12 mouse cellular contexts compared by ENCODE assay signal in the genomic region with DNA sequence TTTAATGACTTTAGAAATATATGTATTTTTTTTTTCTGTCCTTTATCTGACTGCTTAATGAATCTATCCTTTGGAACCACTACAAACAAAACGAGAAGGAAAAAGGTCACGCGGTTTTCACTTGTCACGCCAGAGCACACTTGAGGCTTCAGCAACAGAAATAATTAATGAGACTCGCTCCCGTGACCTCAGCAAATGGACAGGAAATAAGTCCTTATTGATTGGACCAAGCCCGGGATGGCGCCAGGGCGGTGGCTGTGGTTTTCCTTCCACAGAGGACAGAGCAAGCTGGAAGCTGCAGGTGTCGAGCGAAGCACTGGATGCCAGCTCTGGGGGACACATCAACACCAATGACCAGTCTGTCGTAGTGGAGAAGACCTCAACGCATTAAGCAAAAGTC. TPM values are rescaled to one million over a fixed set of nuclear protein-coding genes. Genes with fewer than 3 reads are reported as not detected.
DNase-seq lines count a peak whose midpoint lies in the region; ATAC-seq and TF ChIP-seq lines count a peak whose summit lies in the region.
"Had no signal": no experiment of that assay in that cellular context is flagged by ENCODE, and none has a peak within 500 bp of the region (broad histone marks: within the 10 kb centered on the region; RNA-seq: fewer than 3 reads in every experiment).

No protein-coding gene starts in this region.

- DNase-seq in adrenal gland, postnatal 10 days = peak; percentile 10
- DNase-seq in adrenal gland, postnatal 36 days = no peak
- peak; percentile 64 for DNase-seq in kidney, postnatal 0 days (ENCODE audit: low spot score)
- peak; percentile 42 for DNase-seq in midbrain, postnatal 0 days (ENCODE audit: low spot score)
- no peak for DNase-seq in left cerebral cortex, adult 18-20 months (ENCODE audit: low spot score in 2 of 2)
- DNase-seq in right cerebral cortex, postnatal 4 days = no peak
- DNase-seq: cerebellum, adult 9-10 months; gastrocnemius, postnatal 36 days; thymus, adult 18-20 months had no signal

- peaks cover 3% of the 10 kb centered on the region; the same call in 1 of the 2 replicates for H3K36me3 ChIP-seq in forebrain, embryonic 13.5 days (ENCODE audit: poor library complexity, severe bottlenecking)
- H3K36me3 ChIP-seq in kidney, postnatal 0 days (ENCODE audit: insufficient read depth, low read length) = no peaks in the 10 kb centered on the region
- H3K36me3 ChIP-seq in midbrain, postnatal 0 days (ENCODE audit: insufficient read depth, low read length) = no peaks in the 10 kb centered on the region
- H3K36me3 ChIP-seq: limb, embryonic 15.5 days had no signal

- H3K9ac ChIP-seq in forebrain, embryonic 13.5 days = no peak overlapping the region
- H3K9ac ChIP-seq in kidney, postnatal 0 days (ENCODE audit: low read depth, low read length) = no peak overlapping the region
- no peak overlapping the region for H3K9ac ChIP-seq in midbrain, postnatal 0 days (replicated peaks; ENCODE audit: low read length, poor library complexity, severe bottlenecking)
- H3K9ac ChIP-seq: limb, embryonic 15.5 days had no signal

- no peaks in the 10 kb centered on the region for H3K27me3 ChIP-seq in forebrain, embryonic 13.5 days
- no peaks in the 10 kb centered on the region for H3K27me3 ChIP-seq in kidney, postnatal 0 days (ENCODE audit: insufficient read depth, low read length)
- no peaks in the 10 kb centered on the region for H3K27me3 ChIP-seq in midbrain, postnatal 0 days (ENCODE audit: insufficient read depth, low read length)
- H3K27me3 ChIP-seq: limb, embryonic 15.5 days had no signal

- 0 out of 2 replicates have a peak, but pooled peaks have one; percentile 28 for ATAC-seq in forebrain, embryonic 13.5 days
- ATAC-seq in kidney, postnatal 0 days (replicated peaks; ENCODE audit: low FRiP score, low read depth) = 0 out of 2 replicates have a peak, but pooled peaks have one; percentile 30
- 0 out of 2 replicates have a peak, but pooled peaks have one; percentile 29 for ATAC-seq in midbrain, postnatal 0 days (ENCODE audit: low FRiP score)
- ATAC-seq in activated CD4-positive, CD25-positive, alpha-beta regulatory T cell, adult 4 months = no peak

- no peak for TF ChIP-seq CTCF in kidney, postnatal 0 days (IDR thresholded peaks at IDR 0.05; ENCODE audit: low read depth)
- TF ChIP-seq CTCF in midbrain, postnatal 0 days (IDR thresholded peaks at IDR 0.05) = no peak

- H3K4me1 ChIP-seq in forebrain, embryonic 13.5 days = peaks cover 25% of the 10 kb centered on the region
- peaks cover 12% of the 10 kb centered on the region for H3K4me1 ChIP-seq in kidney, postnatal 0 days (replicated peaks; ENCODE audit: insufficient read depth, low read length)
- H3K4me1 ChIP-seq in midbrain, postnatal 0 days (ENCODE audit: insufficient read depth, low read length) = peaks cover 6% of the 10 kb centered on the region; the same call in 1 of the 2 replicates

- H3K27ac ChIP-seq in forebrain, embryonic 13.5 days = peak overlapping the region; percentile 81
- peak overlapping the region; percentile 69 for H3K27ac ChIP-seq in kidney, postnatal 0 days
- peak overlapping the region; percentile 78 for H3K27ac ChIP-seq in midbrain, postnatal 0 days (ENCODE audit: low read depth, low read length)
- H3K27ac ChIP-seq: limb, embryonic 15.5 days had no signal

- H3K9me3 ChIP-seq in forebrain, embryonic 13.5 days (replicated peaks) = no peaks in the 10 kb centered on the region
- no peaks in the 10 kb centered on the region for H3K9me3 ChIP-seq in kidney, postnatal 0 days (replicated peaks; ENCODE audit: low read length)
- no peaks in the 10 kb centered on the region for H3K9me3 ChIP-seq in midbrain, postnatal 0 days (ENCODE audit: low read length)
- H3K9me3 ChIP-seq: limb, embryonic 15.5 days had no signal

- WGBS in forebrain, embryonic 13.5 days = 13% methylated on average over 13 of the region's 13 CpGs
- WGBS in kidney, postnatal 0 days = 18% methylated on average over 13 of the region's 13 CpGs
- 18% methylated on average over 13 of the region's 13 CpGs for WGBS in midbrain, postnatal 0 days

- H3K4me3 ChIP-seq in forebrain, embryonic 13.5 days = no peak overlapping the region
- no peak overlapping the region for H3K4me3 ChIP-seq in kidney, postnatal 0 days (replicated peaks; ENCODE audit: low read depth, low read length)
- no peak overlapping the region for H3K4me3 ChIP-seq in midbrain, postnatal 0 days (ENCODE audit: low read depth, low read length)
- H3K4me3 ChIP-seq: limb, embryonic 15.5 days had no signal

- H3K4me2 ChIP-seq in forebrain, embryonic 13.5 days = 0 out of 2 replicates have a peak overlapping the region, but pooled peaks have one; percentile 8
- H3K4me2 ChIP-seq in kidney, postnatal 0 days (ENCODE audit: low read length) = no peak overlapping the region
- no peak overlapping the region for H3K4me2 ChIP-seq in midbrain, postnatal 0 days (ENCODE audit: low read depth, low read length, poor library complexity, severe bottlenecking)
- H3K4me2 ChIP-seq: limb, embryonic 15.5 days had no signal

RNA-seq across cellular contexts. Expression of a gene that starts 38.6 kb away (rescaled TPM):
- 1 to 10 TPM; 7.8 to 10.0 TPM for total RNA-seq in adrenal gland, postnatal 10 days (2021)
- 1 to 10 TPM; 6.1 to 6.2 TPM for total RNA-seq in adrenal gland, postnatal 36 days (2021)
- polyA plus RNA-seq in forebrain, embryonic 13.5 days (2015; fragmentation: Nextera tagmentation; extraction: Ambion mirVana) = 3.8 and 5.0 TPM in 2 replicates
- 2.8 TPM in 2 replicates for polyA plus RNA-seq in kidney, postnatal 0 days (2015; fragmentation: Nextera tagmentation; extraction: Ambion mirVana)
- 10.1 and 10.8 TPM in 2 replicates for total RNA-seq in midbrain, postnatal 0 days (2014; rRNA removed)
- polyA plus RNA-seq in midbrain, postnatal 0 days (2015; fragmentation: Nextera tagmentation; extraction: Ambion mirVana) = 2.0 and 3.0 TPM in 2 replicates
- total RNA-seq in left cerebral cortex, adult 18-20 months (2021) = 1 to 10 TPM; 3.1 to 4.2 TPM
- polyA plus RNA-seq in activated CD4-positive, CD25-positive, alpha-beta regulatory T cell, adult 4 months (2017; shearing (Covaris generic)) = 1 to 10 TPM; 1.0 to 1.5 TPM

Comparison
In these comparisons a context has a peak if more than half of its experiments do, and no peak if none do; other contexts are left out.
1. DNase-seq: peak in adrenal gland, postnatal 10 days (single experiment), kidney, postnatal 0 days (single experiment) and midbrain, postnatal 0 days (single experiment); none in adrenal gland, postnatal 36 days (0 of 2), left cerebral cortex, adult 18-20 months (0 of 2) and right cerebral cortex, postnatal 4 days (single experiment).
2. Peak in every context shown above with its lines, with median percentiles within 50 percentile points of each other: H3K27ac ChIP-seq.